Mouse (Mus musculus) embryonic fibroblast, embryonic 13.5 days (primary cell): ENCODE data around the gene Cd83.

Experiments used
- CTCF ChIP-seq: IDR thresholded peaks from 2 replicates; pipeline ENCODE4 v1.5.1; 2011; ENCODE audit warnings: mild to moderate bottlenecking, control low read depth, low read length, moderate library complexity, borderline replicate concordance; ENCODE audit not compliant: insufficient read depth
- POLR2A ChIP-seq: IDR thresholded peaks from 2 replicates; pipeline ENCODE4 v1.6.1; 2011; ENCODE audit warnings: low read depth, mild to moderate bottlenecking, control low read depth, low read length, moderate library complexity

GRCm38 (mm10) chr13:43774605-43775426 is 9.8 kb upstream of the Cd83 start:
- no peak for TF ChIP-seq CTCF
- TF ChIP-seq POLR2A: no peak
